Mouse (Mus musculus) intestine, postnatal 0 days (tissue): ENCODE results near the gene Tpm3. TPM values are rescaled to one million over a fixed set of nuclear protein-coding genes. Genes with fewer than 3 reads are reported as not detected.
A peak's percentile ranks its signal among the peaks of the same experiment; 100 is the strongest.

Experiments
- ATAC-seq: fragments of 200-750 bp; cut with Nextera tagmentation; 2 replicates; pipeline ENCODE4 v1.8.0; 2017; ENCODE audit warnings: mild to moderate bottlenecking, moderate TSS enrichment, moderate library complexity
- H3K27ac ChIP-seq: fragments of 300-500 bp; sonication (generic); 2 replicates; pipeline ENCODE4 v1.5.1; 2014; ENCODE audit warnings: mild to moderate bottlenecking, low read depth, low read length, moderate library complexity
- H3K27me3 ChIP-seq: fragments of 300-500 bp; sonication (generic); replicated peaks from 2 replicates; pipeline ENCODE4 v1.6.1; 2014; ENCODE audit warnings: low read length, mixed read lengths; ENCODE audit not compliant: control insufficient read depth, insufficient read depth
- H3K36me3 ChIP-seq: fragments of 300-500 bp; sonication (generic); 2 replicates; pipeline ENCODE4 v1.6.1; 2014; ENCODE audit warnings: mild to moderate bottlenecking, moderate library complexity; ENCODE audit not compliant: control insufficient read depth, insufficient read depth
- H3K4me1 ChIP-seq: fragments of 300-500 bp; sonication (generic); replicated peaks from 2 replicates; pipeline ENCODE4 v1.6.1; 2014; ENCODE audit warnings: antibody characterized with exemption, low read length, mixed read lengths; ENCODE audit not compliant: control insufficient read depth, insufficient read depth
- H3K4me2 ChIP-seq: fragments of 300-500 bp; sonication (generic); replicated peaks from 2 replicates; pipeline ENCODE4 v1.6.1; 2014; ENCODE audit warnings: low read depth, mild to moderate bottlenecking, moderate library complexity
- H3K4me3 ChIP-seq: fragments of 300-500 bp; sonication (generic); 2 replicates; pipeline ENCODE4 v1.5.1; 2014; ENCODE audit warnings: low read depth, low read length
- H3K9ac ChIP-seq: fragments of 300-500 bp; sonication (generic); 2 replicates; pipeline ENCODE4 v1.6.1; 2014; ENCODE audit warnings: mild to moderate bottlenecking, low read depth, low read length
- H3K9me3 ChIP-seq: fragments of 300-500 bp; sonication (generic); 2 replicates; pipeline ENCODE4 v1.6.1; 2016; ENCODE audit warnings: mixed run types; ENCODE audit not compliant: control insufficient read depth
- CTCF ChIP-seq: sonication (generic); IDR thresholded peaks from 2 replicates; pipeline ENCODE4 v1.5.1; 2016; ENCODE audit warnings: low read depth, mild to moderate bottlenecking, control low read depth, antibody characterized with exemption, moderate library complexity
- WGBS: fragments of 180-500 bp; shearing (Covaris S2); extraction: QIAGEN DNeasy Blood & Tissue Kit; methylation state at CpG from one replicate; pipeline ENCODE4 v1.1.7; 2014; 5-methylcytosine and 5-hydroxymethylcytosine counted together
- polyA plus RNA-seq: library from polyadenylated mRNA; unstranded; fragments of >200 nt; fragmentation: Nextera tagmentation; extraction: Ambion mirVana; gene quantifications from 2 replicates; pipeline ENCODE4 v1.2.1, GENCODE M21; 2015

Gene Tpm3
- polyA plus RNA-seq, 1 experiment from 2014 or later, result 311 TPM

DNA sequence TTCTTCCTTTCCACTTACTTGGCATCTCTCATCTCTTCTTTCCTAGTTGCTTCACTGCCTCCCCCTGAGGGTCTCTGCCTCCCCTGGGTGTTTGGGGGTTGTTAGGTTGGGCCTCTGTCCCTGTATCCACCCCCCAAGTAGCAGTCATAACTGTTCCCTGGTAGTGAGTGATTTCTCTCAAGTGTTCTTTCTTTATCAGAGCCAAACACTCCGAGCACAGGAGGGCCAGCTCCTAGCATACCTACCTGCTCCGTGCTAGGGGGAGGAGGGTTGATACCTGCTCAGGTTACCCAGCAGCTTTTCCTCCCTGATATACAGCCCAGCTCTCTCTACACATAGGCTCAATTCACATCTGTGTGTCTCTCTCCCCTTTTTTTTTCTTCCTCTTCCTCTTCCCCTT lies 16.2 kb downstream of the Tpm3 start:
- Histone ChIP-seq H3K36me3 (peaks cover 80% of the 10 kb centered on the region), H3K4me2 (no peak overlapping the region), H3K9ac (no peak overlapping the region), H3K27ac (no peak overlapping the region), H3K4me1 (peaks cover 9% of the 10 kb centered on the region; the same call in 1 of the 2 replicates), H3K9me3 (no peaks in the 10 kb centered on the region), H3K4me3 (no peak overlapping the region), H3K27me3 (no peaks in the 10 kb centered on the region)
- TF ChIP-seq CTCF, result no peak
- WGBS, result 90% methylated on average over 2 of the region's 2 CpGs
- no peak for ATAC-seq

DNA sequence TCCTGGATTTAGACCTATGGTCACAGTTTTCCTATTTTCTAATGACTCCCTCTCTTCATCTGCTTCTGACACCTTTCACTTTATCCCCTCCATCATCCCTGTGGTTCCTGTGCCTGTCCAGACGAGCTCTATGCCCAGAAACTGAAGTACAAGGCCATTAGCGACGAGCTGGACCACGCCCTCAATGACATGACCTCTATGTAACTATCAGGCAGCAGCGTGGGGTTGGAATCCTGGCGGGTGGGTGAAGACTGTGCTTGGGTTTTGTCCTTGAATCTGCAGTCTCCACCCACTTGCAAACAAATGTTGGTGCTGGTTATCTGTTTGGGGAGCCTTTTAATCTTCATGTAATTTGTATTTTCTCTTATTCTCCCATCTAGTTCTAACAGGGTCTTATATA lies 18.4 kb downstream of the Tpm3 start:
- Histone ChIP-seq H3K27me3 (no peaks in the 10 kb centered on the region), H3K27ac (no peak overlapping the region), H3K4me1 (no peaks in the 10 kb centered on the region), H3K36me3 (peaks cover 88% of the 10 kb centered on the region), H3K9me3 (no peaks in the 10 kb centered on the region), H3K4me3 (no peak overlapping the region), H3K9ac (no peak overlapping the region), H3K4me2 (no peak overlapping the region)
- no peak for ATAC-seq
- TF ChIP-seq CTCF, result no peak
- 40% methylated on average over 6 of the region's 6 CpGs for WGBS

DNA sequence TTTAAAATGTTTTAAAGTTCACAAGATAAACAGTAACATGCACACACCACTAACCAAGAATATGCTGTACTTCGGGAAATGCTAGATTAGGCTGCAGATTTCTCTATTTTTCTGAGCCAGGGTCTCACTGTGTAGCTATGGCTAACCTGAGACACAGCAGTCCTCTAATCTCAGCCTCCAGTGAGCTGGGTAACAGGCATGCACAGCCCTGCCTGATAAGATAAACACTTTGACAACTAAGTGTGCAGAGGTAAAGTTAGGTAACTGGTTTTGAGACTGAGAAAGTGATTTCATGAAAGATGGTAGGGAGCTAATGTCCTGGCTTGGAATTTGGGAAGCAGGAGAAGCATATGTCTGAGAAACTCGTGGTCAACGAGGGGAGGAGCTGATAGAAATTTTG lies 22.0 kb downstream of the Tpm3 start:
- H3K4me2 ChIP-seq, result no peak overlapping the region
- H3K27ac ChIP-seq, result no peak overlapping the region
- peaks cover 77% of the 10 kb centered on the region for H3K36me3 ChIP-seq
- H3K9me3 ChIP-seq, result no peaks in the 10 kb centered on the region
- WGBS, result 89% methylated on average over 3 of the region's 3 CpGs
- no peaks in the 10 kb centered on the region for H3K4me1 ChIP-seq
- no peaks in the 10 kb centered on the region for H3K27me3 ChIP-seq
- TF ChIP-seq CTCF, result no peak
- no peak overlapping the region for H3K4me3 ChIP-seq
- H3K9ac ChIP-seq, result no peak overlapping the region
- no peak for ATAC-seq

DNA sequence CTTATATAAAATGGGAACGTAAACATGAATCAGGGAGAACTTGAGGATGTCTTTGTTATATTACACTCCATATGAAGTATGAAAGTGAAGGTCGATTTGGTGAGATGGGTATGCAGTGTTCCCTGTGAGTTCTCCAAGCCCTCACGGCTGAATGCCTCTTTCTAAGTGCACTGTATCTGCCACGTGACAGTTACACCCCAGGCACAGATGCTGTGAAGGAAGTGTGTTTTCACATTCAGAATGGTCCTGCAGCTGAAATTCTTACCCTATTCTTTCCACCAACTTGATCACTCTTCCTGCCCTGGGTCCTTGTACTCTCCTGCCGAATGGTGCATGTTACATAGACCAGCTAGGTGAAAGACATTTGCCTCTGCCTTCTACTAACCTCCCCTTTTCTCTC lies 25.5 kb downstream of the Tpm3 start:
- Histone ChIP-seq H3K36me3 (peaks cover 51% of the 10 kb centered on the region), H3K27ac (no peak overlapping the region), H3K4me1 (no peaks in the 10 kb centered on the region), H3K27me3 (no peaks in the 10 kb centered on the region), H3K4me2 (no peak overlapping the region), H3K9ac (no peak overlapping the region), H3K4me3 (no peak overlapping the region), H3K9me3 (no peaks in the 10 kb centered on the region)
- no peak for ATAC-seq
- TF ChIP-seq CTCF, result no peak
- WGBS, result 87% methylated on average over 5 of the region's 5 CpGs

- Histone ChIP-seq H3K27ac (no peak overlapping the region), H3K4me1 (no peaks in the 10 kb centered on the region), H3K36me3 (peaks cover 33% of the 10 kb centered on the region), H3K9me3 (no peaks in the 10 kb centered on the region), H3K27me3 (no peaks in the 10 kb centered on the region), H3K4me2 (no peak overlapping the region), H3K4me3 (no peak overlapping the region), H3K9ac (no peak overlapping the region)
- 90% methylated on average over 3 of the region's 3 CpGs for WGBS
- no peak for TF ChIP-seq CTCF
- ATAC-seq, result no peak
Measured at GRCm38 (mm10) chr3:90101010-90101409, 28.6 kb downstream of the Tpm3 start.

DNA sequence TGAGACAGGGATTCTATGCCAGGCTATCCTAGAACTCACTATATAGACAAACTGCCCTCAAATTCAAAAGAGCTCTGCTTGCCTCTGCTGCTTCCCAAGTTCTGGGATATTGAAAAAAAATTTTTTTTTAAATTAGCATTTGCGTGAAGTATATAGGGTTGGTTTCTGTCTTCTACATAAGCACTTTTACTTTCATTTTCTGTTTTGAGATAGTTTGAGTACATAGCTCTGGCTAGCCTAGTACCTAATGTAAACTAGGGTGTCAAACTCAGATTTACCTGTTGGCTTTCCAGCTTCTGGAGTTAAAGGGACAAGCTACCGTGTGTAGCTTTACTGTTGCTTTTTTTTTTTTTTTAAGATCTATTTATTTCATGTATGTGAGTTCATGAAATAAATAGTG lies 29.2 kb downstream of the Tpm3 start:
- Histone ChIP-seq H3K9ac (no peak overlapping the region), H3K27ac (no peak overlapping the region), H3K4me3 (no peak overlapping the region), H3K4me1 (no peaks in the 10 kb centered on the region), H3K4me2 (no peak overlapping the region), H3K27me3 (no peaks in the 10 kb centered on the region), H3K36me3 (peaks cover 29% of the 10 kb centered on the region), H3K9me3 (no peaks in the 10 kb centered on the region)
- no peak for TF ChIP-seq CTCF
- 0 out of 2 replicates have a peak, but pooled peaks have one; percentile 32 for ATAC-seq
- WGBS, result 75% methylated on average over 2 of the region's 2 CpGs

GRCm38 (mm10) chr3:90102239-90102638 lies 29.8 kb downstream of the Tpm3 start:
- no peaks in the 10 kb centered on the region for H3K27me3 ChIP-seq
- WGBS, result 39% methylated on average over 2 of the region's 2 CpGs
- no peak overlapping the region for H3K4me2 ChIP-seq
- TF ChIP-seq CTCF, result no peak
- ATAC-seq, result peak; percentile 44
- no peak overlapping the region for H3K9ac ChIP-seq
- no peaks in the 10 kb centered on the region for H3K9me3 ChIP-seq
- H3K4me1 ChIP-seq, result no peaks in the 10 kb centered on the region
- H3K36me3 ChIP-seq, result peaks cover 25% of the 10 kb centered on the region
- H3K27ac ChIP-seq, result no peak overlapping the region
- no peak overlapping the region for H3K4me3 ChIP-seq
